Mouse (Mus musculus) ES-Bruce4 (cell line): ENCODE results near the gene Snai1.

Experiments
- CTCF ChIP-seq: IDR thresholded peaks from one replicate; pipeline ENCODE4 v1.8.1; 2011; ENCODE audit warnings: low read depth, low read length
- EP300 ChIP-seq: IDR thresholded peaks from 2 replicates; pipeline ENCODE4 v1.6.1; 2011; ENCODE audit warnings: low read depth, low read length; ENCODE audit not compliant: insufficient read depth
- POLR2A ChIP-seq: IDR thresholded peaks from one replicate; pipeline ENCODE4 v1.8.1; 2011; ENCODE audit warnings: low read length; ENCODE audit not compliant: insufficient read depth

DNA sequence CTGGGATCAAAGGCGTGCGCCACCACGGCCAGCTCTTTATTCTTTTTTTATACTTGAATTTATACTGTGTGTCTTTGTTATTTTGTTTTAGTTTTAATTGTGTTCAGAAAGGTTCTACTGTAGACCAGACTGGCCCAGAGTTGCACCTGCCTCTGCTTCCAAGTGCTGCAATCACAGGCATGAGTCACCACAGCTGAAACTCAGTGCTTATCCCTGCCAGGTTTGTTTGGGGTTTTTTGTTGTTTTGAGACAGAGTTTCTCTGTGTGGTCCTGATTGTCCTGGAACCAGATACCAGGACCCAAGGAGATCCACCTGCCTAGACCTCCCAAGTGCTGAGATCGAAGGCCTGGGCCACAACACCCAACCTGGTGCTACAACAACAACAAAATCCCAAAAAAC is 29.4 kb upstream of the Snai1 start:
- TF ChIP-seq EP300 = no peak
- no peak for TF ChIP-seq CTCF
- no peak for TF ChIP-seq POLR2A
